Mouse (Mus musculus) CD4-positive helper T cell, adult 2 months (primary cell): ENCODE results near the gene Vmn2r118.

ENCODE experiments used
- DNase-seq: peaks from one replicate; pipeline ENCODE4 v3.0.0-alpha.2; 2012; ENCODE audit warnings: low read depth, missing footprints, low spot score

Vmn2r118 gene

GRCm38 (mm10) chr17:55625092-55625491, at the start of gene Vmn2r118:
Gene Vmn2r118 (minus strand): TSS chr17:55625192.
- no peak for DNase-seq

GRCm38 (mm10) chr17:55661099-55661498, 36.1 kb upstream of the Vmn2r118 start:
- DNase-seq = no peak

GRCm38 (mm10) chr17:55590838-55591237, 34.2 kb downstream of the Vmn2r118 start:
- DNase-seq = no peak

- DNase-seq = no peak
Observed at GRCm38 (mm10) chr17:55561774-55562173, 63.2 kb downstream of the Vmn2r118 start.

DNA sequence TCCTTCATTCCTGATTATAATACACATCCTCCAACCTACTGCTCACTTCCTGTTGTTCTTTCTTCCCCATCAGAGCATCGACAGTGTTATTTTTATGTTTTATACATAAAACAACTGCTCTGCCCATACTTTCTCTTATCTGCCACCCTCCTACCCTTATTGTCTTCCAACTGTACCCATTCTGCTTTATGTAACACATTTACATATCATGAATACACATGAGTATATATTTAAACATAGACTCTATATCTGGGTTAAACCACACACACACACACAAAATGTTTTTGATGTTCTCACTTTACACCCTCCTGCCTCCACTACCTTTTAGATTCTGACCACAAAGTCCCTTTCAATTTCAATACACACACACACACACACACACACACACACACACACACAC, 76.5 kb downstream of the Vmn2r118 start:
- no peak for DNase-seq
